Mouse (Mus musculus): ENCODE measurements around the gene Nudt14.

Nudt14 gene

GRCm38 (mm10) chr12:112914527-112914926, 27.4 kb downstream of the Nudt14 start:
- DNase-seq (ENCODE audit: low spot score in 2 of 2): no peak

- DNase-seq (ENCODE audit: low spot score in 2 of 2): no peak
These were observed 28.8 kb downstream of the Nudt14 start for GRCm38 (mm10) chr12:112912951-112913745.

- DNase-seq (ENCODE audit: low spot score in 2 of 2): no peak
These were observed 30.2 kb downstream of the Nudt14 start for GRCm38 (mm10) chr12:112911701-112912100.

- no peak for DNase-seq (ENCODE audit: low spot score in 2 of 2)
These were observed 32.9 kb downstream of the Nudt14 start for GRCm38 (mm10) chr12:112908991-112909390.

GRCm38 (mm10) chr12:112905001-112905400, 36.9 kb downstream of the Nudt14 start:
- no peak for DNase-seq (ENCODE audit: low spot score in 2 of 2)

- DNase-seq (ENCODE audit: low spot score in 2 of 2): no peak
These were observed 38.0 kb downstream of the Nudt14 start for GRCm38 (mm10) chr12:112903941-112904340.

- peak; percentile 70 to 85 for DNase-seq (ENCODE audit: low spot score in 2 of 2)
These were observed 41.3 kb downstream of the Nudt14 start for GRCm38 (mm10) chr12:112900641-112901040.

- no peak for DNase-seq (ENCODE audit: low spot score in 2 of 2)
These were observed 43.0 kb downstream of the Nudt14 start for GRCm38 (mm10) chr12:112898960-112899359.

GRCm38 (mm10) chr12:112898351-112898750, 43.6 kb downstream of the Nudt14 start:
- no peak for DNase-seq (ENCODE audit: low spot score in 2 of 2)

GRCm38 (mm10) chr12:112897522-112898212, 44.3 kb downstream of the Nudt14 start:
- DNase-seq (ENCODE audit: low spot score in 2 of 2): no peak

GRCm38 (mm10) chr12:112894969-112895368, 47.0 kb downstream of the Nudt14 start:
- no peak for DNase-seq (ENCODE audit: low spot score in 2 of 2)

GRCm38 (mm10) chr12:112894303-112894884, 47.5 kb downstream of the Nudt14 start:
- no peak for DNase-seq (ENCODE audit: low spot score in 2 of 2)

- no peak for DNase-seq (ENCODE audit: low spot score in 2 of 2)
These were observed 56.5 kb downstream of the Nudt14 start for GRCm38 (mm10) chr12:112885465-112885864.
